Mouse (Mus musculus): ENCODE data around the gene Pik3c2b.
"Not testable (repeated sequence)": the region's sequence is repeated elsewhere in the genome, so short reads cannot be mapped to it uniquely, and the experiment has no call there.

- not testable (repeated sequence) for TF ChIP-seq GATA1, TAL1 (IDR thresholded peaks at IDR 0.05; ENCODE audit: low read length)
These were observed 10.8 kb upstream of the Pik3c2b start for GRCm38 (mm10) chr1:133034682-133035081.
